Mouse (Mus musculus) adrenal gland, postnatal 14 days (tissue): ENCODE data around the gene Npy4r. TPM values are rescaled to one million over a fixed set of nuclear protein-coding genes. Genes with fewer than 3 reads are reported as not detected.

Experiments
- DNase-seq: peaks from one replicate; pipeline ENCODE4 v3.0.0; 2021; ENCODE audit warnings: mixed read lengths
- total RNA-seq: library from RNA; stranded (reverse); gene quantifications from 2 replicates; pipeline ENCODE4 v1.2.3, GENCODE M21; 2021

The Npy4r gene
- total RNA-seq, 1 experiment from 2014 or later = 0.44 TPM

GRCm38 (mm10) chr14:34119046-34119723 is 33.1 kb downstream of the Npy4r start:
- DNase-seq = peak; percentile 11

- DNase-seq = no peak
These were observed 38.0 kb downstream of the Npy4r start for GRCm38 (mm10) chr14:34114311-34114710.

- no peak for DNase-seq
These were observed 44.7 kb downstream of the Npy4r start for GRCm38 (mm10) chr14:34107594-34107993.

GRCm38 (mm10) chr14:34106389-34107062 is 45.8 kb downstream of the Npy4r start:
- peak; percentile 81 for DNase-seq

GRCm38 (mm10) chr14:34104892-34105291 is 47.4 kb downstream of the Npy4r start:
- DNase-seq = peak; percentile 80

- no peak for DNase-seq
These were observed 48.4 kb downstream of the Npy4r start for GRCm38 (mm10) chr14:34103855-34104254.

GRCm38 (mm10) chr14:34102601-34103000 is 49.7 kb downstream of the Npy4r start, which contains the start of gene A630023A22Rik:
Gene A630023A22Rik (minus strand): TSS chr14:34102754.
- DNase-seq = no peak

GRCm38 (mm10) chr14:34096161-34096560 is 56.1 kb downstream of the Npy4r start:
- DNase-seq = no peak

Other genes with a start within 250 kb of the Npy4r start
- 10.1 and 12.8 TPM in 2 replicates for gene Gdf10, start 228.9 kb downstream of the Npy4r start, total RNA-seq
- 3.1 TPM in 1 of 2 replicates, not detected in the other for gene Gdf2, start 211.4 kb downstream of the Npy4r start, total RNA-seq
- not detected in 2 replicates for gene Rbp3, start 198.5 kb downstream of the Npy4r start, total RNA-seq
- gene Zfp488, start 173.7 kb downstream of the Npy4r start, total RNA-seq = not detected in 2 replicates
- not detected in 2 replicates for gene Gm30083, start 137.3 kb downstream of the Npy4r start, total RNA-seq
- not detected in 2 replicates for gene Gm5460, start 135.7 kb downstream of the Npy4r start, total RNA-seq
- gene Antxrl, start 99.8 kb downstream of the Npy4r start, total RNA-seq = not detected in 2 replicates
- gene Anxa8, start 66.5 kb downstream of the Npy4r start, total RNA-seq = 7.0 and 8.9 TPM in 2 replicates
- gene A630023A22Rik, start 49.7 kb downstream of the Npy4r start, total RNA-seq = not detected in 2 replicates
- 0.48 and 1.2 TPM in 2 replicates for gene Gprin2, start 49.2 kb upstream of the Npy4r start, total RNA-seq
- 0.44 and 1.5 TPM in 2 replicates for gene Syt15, start 67.1 kb upstream of the Npy4r start, total RNA-seq
- gene Shld2, start 158.0 kb upstream of the Npy4r start, total RNA-seq = 12.2 and 13.0 TPM in 2 replicates
- 217 and 322 TPM in 2 replicates for gene Glud1, start 158.2 kb upstream of the Npy4r start, total RNA-seq
- 4.0 TPM in 1 of 2 replicates, not detected in the other for gene Fam25c, start 202.9 kb upstream of the Npy4r start, total RNA-seq
- 17.4 and 33.4 TPM in 2 replicates for gene Sncg, start 222.3 kb upstream of the Npy4r start, total RNA-seq
- gene Mmrn2, start 223.0 kb upstream of the Npy4r start, total RNA-seq = 34.2 and 35.1 TPM in 2 replicates